Mouse (Mus musculus): ENCODE results near the gene Lgr5.

- no peak for TF ChIP-seq CTCF (IDR thresholded peaks at IDR 0.05; ENCODE audit: extremely low read depth, insufficient read depth, low read length)
- TF ChIP-seq POLR2A (IDR thresholded peaks at IDR 0.05; ENCODE audit: extremely low read depth, insufficient read depth, low read length): no peak
Observed at GRCm38 (mm10) chr10:115473213-115473961, 114.2 kb downstream of the Lgr5 start.
